Mouse (Mus musculus): ENCODE data around the gene Chn2.

Chn2 gene

GRCm38 (mm10) chr6:54043536-54043935, 4.2 kb downstream of the Chn2 start:
- DNase-seq, result no peak

GRCm38 (mm10) chr6:54045748-54046721, 6.7 kb downstream of the Chn2 start:
- no peak for DNase-seq

GRCm38 (mm10) chr6:54046884-54047747, 7.8 kb downstream of the Chn2 start:
- DNase-seq, result no peak

GRCm38 (mm10) chr6:54048768-54049167, 9.4 kb downstream of the Chn2 start:
- DNase-seq, result no peak

- DNase-seq, result no peak
These were observed 11.8 kb downstream of the Chn2 start for GRCm38 (mm10) chr6:54051173-54051572.

- no peak for DNase-seq
These were observed 12.8 kb downstream of the Chn2 start for GRCm38 (mm10) chr6:54052124-54052523.

- no peak for DNase-seq
These were observed 13.3 kb downstream of the Chn2 start for GRCm38 (mm10) chr6:54052666-54053065.

GRCm38 (mm10) chr6:54053316-54053715, 14.0 kb downstream of the Chn2 start:
- DNase-seq, result no peak

GRCm38 (mm10) chr6:54055387-54055786, 16.0 kb downstream of the Chn2 start:
- DNase-seq, result no peak

GRCm38 (mm10) chr6:54056548-54057532, 17.5 kb downstream of the Chn2 start:
- DNase-seq, result no peak

GRCm38 (mm10) chr6:54057661-54058060, 18.3 kb downstream of the Chn2 start:
- DNase-seq, result no peak

- DNase-seq, result no peak
These were observed 19.5 kb downstream of the Chn2 start for GRCm38 (mm10) chr6:54058837-54059236.

GRCm38 (mm10) chr6:54060258-54060657, 20.9 kb downstream of the Chn2 start:
- peak; percentile 61 for DNase-seq

GRCm38 (mm10) chr6:54061375-54061774, 22.0 kb downstream of the Chn2 start:
- DNase-seq, result no peak

- no peak for DNase-seq
These were observed 24.5 kb downstream of the Chn2 start for GRCm38 (mm10) chr6:54063878-54064277.

- no peak for DNase-seq
These were observed 28.0 kb downstream of the Chn2 start for GRCm38 (mm10) chr6:54067380-54067779.

- no peak for DNase-seq
These were observed 29.5 kb downstream of the Chn2 start for GRCm38 (mm10) chr6:54068882-54069281.

- peak; percentile 56 for DNase-seq
These were observed 31.4 kb downstream of the Chn2 start for GRCm38 (mm10) chr6:54070736-54071135.

- no peak for DNase-seq
These were observed 32.1 kb downstream of the Chn2 start for GRCm38 (mm10) chr6:54071478-54071877.

GRCm38 (mm10) chr6:54074454-54074853, 35.1 kb downstream of the Chn2 start:
- DNase-seq, result no peak

- no peak for DNase-seq
These were observed 36.1 kb downstream of the Chn2 start for GRCm38 (mm10) chr6:54075419-54075818.

- DNase-seq, result no peak
These were observed 37.3 kb downstream of the Chn2 start for GRCm38 (mm10) chr6:54076625-54077024.

Measured in lung, postnatal 36 days (tissue).